Mouse (Mus musculus): ENCODE measurements around the gene Zfp111. TPM values are rescaled to one million over a fixed set of nuclear protein-coding genes. Genes with fewer than 3 reads are reported as not detected.

The Zfp111 gene
- polyA plus RNA-seq, 1 experiment, result 0.57 TPM

DNA sequence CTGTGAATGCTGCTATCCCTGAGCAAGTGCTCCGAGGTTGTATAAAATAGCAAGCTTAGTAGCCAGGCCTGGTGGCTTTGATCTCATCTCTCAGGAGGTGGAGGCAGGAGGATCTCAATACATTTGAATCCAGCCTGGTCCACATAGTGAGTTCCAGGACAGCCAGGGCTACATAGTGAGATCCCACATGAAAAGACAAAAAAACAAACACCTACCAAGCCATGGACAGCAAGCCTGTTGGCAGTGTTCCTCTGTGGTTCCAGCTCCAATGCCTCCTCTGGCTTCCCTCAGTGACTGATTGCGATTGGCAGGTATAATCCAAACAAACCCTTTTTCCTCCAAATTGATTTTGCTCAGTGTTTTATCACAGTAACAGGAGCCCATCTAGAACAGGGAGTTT is 947 bp downstream of the Zfp111 start:
- Histone ChIP-seq H3K4me1 (ENCODE audit: control insufficient read depth, insufficient read depth, low read length) (peaks cover 8% of the 10 kb centered on the region), H3K36me3 (ENCODE audit: control insufficient read depth, insufficient read depth, low read length) (no peaks in the 10 kb centered on the region), H3K4me3 (ENCODE audit: control insufficient read depth, low read depth, low read length) (no peak overlapping the region), H3K27ac (ENCODE audit: control insufficient read depth, insufficient read depth, low read depth, low read length) (no peak overlapping the region), H3K27me3 (ENCODE audit: control insufficient read depth, insufficient read depth, low read length) (no peaks in the 10 kb centered on the region)
- TF ChIP-seq POLR2A (IDR thresholded peaks at IDR 0.05; ENCODE audit: control insufficient read depth, low read depth, low read length) (no peak), CTCF (IDR thresholded peaks at IDR 0.05; ENCODE audit: control insufficient read depth, insufficient read depth, insufficient replicate concordance, low read depth, low read length) (no peak)

DNA sequence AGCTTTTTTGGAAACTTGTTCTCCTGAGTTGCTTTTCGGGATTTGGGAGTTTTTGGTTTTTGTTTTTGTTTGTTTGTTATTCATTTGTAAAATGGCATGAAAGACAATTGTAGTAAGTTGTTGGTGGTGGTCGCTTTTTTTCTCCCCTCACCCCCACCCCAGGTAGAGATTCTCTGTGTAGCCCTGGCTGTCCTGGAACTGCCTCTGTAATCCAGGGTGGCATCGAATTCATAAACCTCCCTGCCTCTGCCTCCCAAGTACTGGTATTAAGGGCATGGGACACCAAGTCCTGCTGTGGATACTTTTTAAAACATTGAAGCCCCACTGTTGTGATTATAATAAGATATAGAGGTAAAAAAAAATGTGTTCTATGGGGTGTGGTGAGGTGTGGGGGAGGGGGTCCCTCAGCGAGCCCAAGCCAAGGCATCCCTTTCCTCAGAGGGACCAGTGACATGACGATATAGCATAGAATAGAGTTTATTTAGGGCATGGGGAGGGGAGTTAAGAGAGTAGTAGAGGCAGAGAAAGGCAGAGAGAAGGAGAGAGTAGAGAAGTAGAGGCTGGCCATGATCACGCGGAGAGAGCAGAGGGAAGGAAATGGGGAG is 2.9 kb downstream of the Zfp111 start:
- no peak overlapping the region for H3K4me3 ChIP-seq (ENCODE audit: control insufficient read depth, low read depth, low read length)
- peaks cover 8% of the 10 kb centered on the region for H3K4me1 ChIP-seq (ENCODE audit: control insufficient read depth, insufficient read depth, low read length)
- no peak for TF ChIP-seq CTCF (IDR thresholded peaks at IDR 0.05; ENCODE audit: control insufficient read depth, insufficient read depth, insufficient replicate concordance, low read depth, low read length)
- no peak for TF ChIP-seq POLR2A (IDR thresholded peaks at IDR 0.05; ENCODE audit: control insufficient read depth, low read depth, low read length)
- H3K27me3 ChIP-seq (ENCODE audit: control insufficient read depth, insufficient read depth, low read length), result no peaks in the 10 kb centered on the region
- H3K36me3 ChIP-seq (ENCODE audit: control insufficient read depth, insufficient read depth, low read length), result no peaks in the 10 kb centered on the region
- no peak overlapping the region for H3K27ac ChIP-seq (ENCODE audit: control insufficient read depth, insufficient read depth, low read depth, low read length)

DNA sequence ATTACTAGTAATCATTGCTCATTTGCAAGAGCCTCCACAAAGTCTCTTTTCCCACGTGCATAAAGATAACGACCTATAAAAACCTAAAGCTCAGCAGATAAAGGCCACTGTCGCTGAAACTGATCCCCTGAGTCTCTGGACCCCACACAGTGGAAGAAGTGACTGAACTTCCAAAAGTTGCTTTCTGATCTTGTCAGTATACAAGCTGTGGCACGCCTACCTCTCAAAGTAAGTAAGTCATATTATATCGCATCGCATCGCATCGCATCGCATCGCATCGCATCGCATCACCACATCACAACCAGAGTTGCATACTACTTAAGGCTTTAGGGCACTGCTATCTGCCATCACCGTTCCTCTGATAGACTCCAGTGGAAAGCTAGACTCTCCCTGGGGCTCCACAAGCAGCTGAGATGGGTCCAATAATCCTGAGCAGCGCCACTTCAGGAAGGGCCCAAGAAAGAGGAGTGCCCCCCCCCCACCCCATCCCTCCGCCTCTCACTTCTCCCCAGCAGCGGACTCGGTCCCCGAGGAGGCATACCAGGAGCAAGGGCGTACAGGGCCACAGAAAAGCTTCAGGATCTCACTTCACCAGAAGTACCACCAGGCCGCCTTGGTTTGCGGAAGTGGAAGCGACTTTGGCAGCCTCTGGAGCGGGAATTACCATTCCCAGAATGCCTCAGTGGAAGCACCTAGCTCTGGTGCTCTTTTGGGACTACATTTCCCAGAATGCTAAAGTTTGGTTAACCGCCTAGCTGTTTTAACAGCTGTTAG is 3.6 kb downstream of the Zfp111 start:
- Histone ChIP-seq H3K36me3 (ENCODE audit: control insufficient read depth, insufficient read depth, low read length) (no peaks in the 10 kb centered on the region), H3K27ac (ENCODE audit: control insufficient read depth, insufficient read depth, low read depth, low read length) (no peak overlapping the region), H3K4me1 (ENCODE audit: control insufficient read depth, insufficient read depth, low read length) (peaks cover 8% of the 10 kb centered on the region), H3K4me3 (ENCODE audit: control insufficient read depth, low read depth, low read length) (peak overlapping the region; percentile 80), H3K27me3 (ENCODE audit: control insufficient read depth, insufficient read depth, low read length) (no peaks in the 10 kb centered on the region)
- TF ChIP-seq POLR2A (IDR thresholded peaks at IDR 0.05; ENCODE audit: control insufficient read depth, low read depth, low read length) (0 out of 2 replicates have a peak, but pooled peaks have one; percentile 39), CTCF (IDR thresholded peaks at IDR 0.05; ENCODE audit: control insufficient read depth, insufficient read depth, insufficient replicate concordance, low read depth, low read length) (no peak)

DNA sequence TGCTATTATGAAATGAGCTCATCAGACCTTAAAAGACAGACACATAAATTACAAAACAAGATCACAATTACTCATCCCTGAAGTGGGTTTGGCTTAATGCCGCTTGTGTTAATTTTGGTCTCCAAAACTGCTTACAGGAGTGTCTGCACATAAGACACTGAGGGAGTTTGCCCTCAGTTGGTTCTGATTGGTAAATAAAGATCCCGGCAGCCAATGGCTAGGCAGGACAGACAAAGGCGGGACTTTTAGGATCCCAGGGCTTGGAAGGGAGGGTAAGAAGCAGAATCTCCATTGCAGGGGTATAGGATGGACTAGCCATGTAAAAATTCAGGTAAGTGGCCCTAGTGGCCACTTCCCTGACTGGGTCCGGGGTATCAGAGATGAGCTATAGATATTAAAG is 14.3 kb downstream of the Zfp111 start:
- H3K4me3 ChIP-seq (ENCODE audit: control insufficient read depth, low read depth, low read length), result no peak overlapping the region
- no peaks in the 10 kb centered on the region for H3K27me3 ChIP-seq (ENCODE audit: control insufficient read depth, insufficient read depth, low read length)
- no peaks in the 10 kb centered on the region for H3K36me3 ChIP-seq (ENCODE audit: control insufficient read depth, insufficient read depth, low read length)
- no peaks in the 10 kb centered on the region for H3K4me1 ChIP-seq (ENCODE audit: control insufficient read depth, insufficient read depth, low read length)
- no peak overlapping the region for H3K27ac ChIP-seq (ENCODE audit: control insufficient read depth, insufficient read depth, low read depth, low read length)
- TF ChIP-seq CTCF (IDR thresholded peaks at IDR 0.05; ENCODE audit: control insufficient read depth, insufficient read depth, insufficient replicate concordance, low read depth, low read length) (no peak), POLR2A (IDR thresholded peaks at IDR 0.05; ENCODE audit: control insufficient read depth, low read depth, low read length) (no peak)

GRCm38 (mm10) chr7:24193157-24193556 is 18.1 kb downstream of the Zfp111 start:
- TF ChIP-seq POLR2A (IDR thresholded peaks at IDR 0.05; ENCODE audit: control insufficient read depth, low read depth, low read length) (no peak), CTCF (IDR thresholded peaks at IDR 0.05; ENCODE audit: control insufficient read depth, insufficient read depth, insufficient replicate concordance, low read depth, low read length) (no peak)
- H3K27ac ChIP-seq (ENCODE audit: control insufficient read depth, insufficient read depth, low read depth, low read length), result no peak overlapping the region
- H3K4me3 ChIP-seq (ENCODE audit: control insufficient read depth, low read depth, low read length), result no peak overlapping the region
- no peaks in the 10 kb centered on the region for H3K27me3 ChIP-seq (ENCODE audit: control insufficient read depth, insufficient read depth, low read length)
- no peaks in the 10 kb centered on the region for H3K4me1 ChIP-seq (ENCODE audit: control insufficient read depth, insufficient read depth, low read length)
- no peaks in the 10 kb centered on the region for H3K36me3 ChIP-seq (ENCODE audit: control insufficient read depth, insufficient read depth, low read length)

- H3K27me3 ChIP-seq (ENCODE audit: control insufficient read depth, insufficient read depth, low read length), result no peaks in the 10 kb centered on the region
- TF ChIP-seq CTCF (IDR thresholded peaks at IDR 0.05; ENCODE audit: control insufficient read depth, insufficient read depth, insufficient replicate concordance, low read depth, low read length) (no peak), POLR2A (IDR thresholded peaks at IDR 0.05; ENCODE audit: control insufficient read depth, low read depth, low read length) (no peak)
- no peaks in the 10 kb centered on the region for H3K36me3 ChIP-seq (ENCODE audit: control insufficient read depth, insufficient read depth, low read length)
- no peak overlapping the region for H3K4me3 ChIP-seq (ENCODE audit: control insufficient read depth, low read depth, low read length)
- no peak overlapping the region for H3K27ac ChIP-seq (ENCODE audit: control insufficient read depth, insufficient read depth, low read depth, low read length)
- no peaks in the 10 kb centered on the region for H3K4me1 ChIP-seq (ENCODE audit: control insufficient read depth, insufficient read depth, low read length)
Observed at GRCm38 (mm10) chr7:24191361-24191760, 19.9 kb downstream of the Zfp111 start.

DNA sequence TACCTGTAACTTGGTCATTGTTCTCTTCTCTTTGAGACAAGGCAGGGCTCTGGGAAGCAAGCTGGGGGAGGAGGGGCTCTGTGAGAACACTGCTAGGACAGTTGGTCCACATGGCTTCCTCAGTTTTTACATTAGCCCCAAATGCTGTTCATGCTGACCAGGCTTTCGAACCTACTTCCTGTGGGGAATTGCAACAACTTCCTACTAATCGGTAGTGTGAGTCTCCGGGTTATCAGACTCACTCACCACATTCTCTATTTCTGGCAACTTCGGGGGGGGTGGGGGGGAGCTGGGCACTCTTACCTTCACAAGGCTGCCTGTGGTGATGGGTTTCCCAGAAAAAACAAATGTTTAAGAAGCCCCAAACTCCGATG is 21.7 kb downstream of the Zfp111 start:
- H3K27ac ChIP-seq (ENCODE audit: control insufficient read depth, insufficient read depth, low read depth, low read length), result no peak overlapping the region
- TF ChIP-seq POLR2A (IDR thresholded peaks at IDR 0.05; ENCODE audit: control insufficient read depth, low read depth, low read length) (no peak), CTCF (IDR thresholded peaks at IDR 0.05; ENCODE audit: control insufficient read depth, insufficient read depth, insufficient replicate concordance, low read depth, low read length) (no peak)
- H3K4me1 ChIP-seq (ENCODE audit: control insufficient read depth, insufficient read depth, low read length), result no peaks in the 10 kb centered on the region
- H3K36me3 ChIP-seq (ENCODE audit: control insufficient read depth, insufficient read depth, low read length), result no peaks in the 10 kb centered on the region
- no peak overlapping the region for H3K4me3 ChIP-seq (ENCODE audit: control insufficient read depth, low read depth, low read length)
- H3K27me3 ChIP-seq (ENCODE audit: control insufficient read depth, insufficient read depth, low read length), result no peaks in the 10 kb centered on the region
